Mouse (Mus musculus) C2C12 (cell line): ENCODE measurements at regions not wholly inside any gene's neighbourhood (a gene's known extent, or its start where the extent isn't known, plus 50 kb on each side); places are given as distances from the start of the nearest gene placed in this dataset.

Experiments
- H3K27me3 ChIP-seq: one replicate; pipeline ENCODE4 v1.6.1; 2011; ENCODE audit not compliant: control insufficient read depth, insufficient read depth, insufficient read length
- H3K36me3 ChIP-seq: one replicate; pipeline ENCODE4 v1.6.1; 2011; ENCODE audit not compliant: control insufficient read depth, insufficient read depth
- H3K4me3 ChIP-seq: one replicate; pipeline ENCODE4 v1.5.1; 2011; ENCODE audit warnings: mild to moderate bottlenecking, control low read depth; ENCODE audit not compliant: poor library complexity, insufficient read depth, severe bottlenecking
- H3K79me2 ChIP-seq: one replicate; pipeline ENCODE4 v1.6.1; 2011; ENCODE audit not compliant: control insufficient read depth, insufficient read depth
- H3K79me3 ChIP-seq: one replicate; pipeline ENCODE4 v1.6.1; 2011; ENCODE audit warnings: low read depth, control low read depth
- H3ac ChIP-seq: one replicate; pipeline ENCODE3; 2011; ENCODE audit warnings: low read depth; ENCODE audit not compliant: control insufficient read depth, insufficient read length
- CEBPB ChIP-seq: IDR thresholded peaks from one replicate; pipeline ENCODE4 v1.6.1; 2011; ENCODE audit warnings: low read depth, mild to moderate bottlenecking, control low read depth, moderate library complexity
- CTCF ChIP-seq: IDR thresholded peaks from one replicate; pipeline ENCODE4 v1.5.1; 2011; ENCODE audit not compliant: control insufficient read depth, insufficient read depth, insufficient read length
- FOSL1 ChIP-seq: IDR thresholded peaks from one replicate; pipeline ENCODE4 v1.8.0; 2011; ENCODE audit warnings: mild to moderate bottlenecking, low read length; ENCODE audit not compliant: poor library complexity, insufficient read depth, severe bottlenecking
- MAX ChIP-seq: IDR thresholded peaks from one replicate; pipeline ENCODE4 v1.6.1; 2011; ENCODE audit warnings: mild to moderate bottlenecking, control low read depth
- MYOD1 ChIP-seq: IDR thresholded peaks from one replicate; pipeline ENCODE4 v1.6.1; 2011; ENCODE audit warnings: low read depth; ENCODE audit not compliant: control insufficient read depth, insufficient read length
- MYOG ChIP-seq: IDR thresholded peaks from one replicate; pipeline ENCODE4 v1.6.1; 2011; ENCODE audit not compliant: control insufficient read depth, insufficient read length; ENCODE audit errors: extremely low read depth
- USF1 ChIP-seq: IDR thresholded peaks from one replicate; pipeline ENCODE4 v1.6.1; 2011; ENCODE audit warnings: low read depth, mild to moderate bottlenecking, control low read depth, moderate library complexity

DNA sequence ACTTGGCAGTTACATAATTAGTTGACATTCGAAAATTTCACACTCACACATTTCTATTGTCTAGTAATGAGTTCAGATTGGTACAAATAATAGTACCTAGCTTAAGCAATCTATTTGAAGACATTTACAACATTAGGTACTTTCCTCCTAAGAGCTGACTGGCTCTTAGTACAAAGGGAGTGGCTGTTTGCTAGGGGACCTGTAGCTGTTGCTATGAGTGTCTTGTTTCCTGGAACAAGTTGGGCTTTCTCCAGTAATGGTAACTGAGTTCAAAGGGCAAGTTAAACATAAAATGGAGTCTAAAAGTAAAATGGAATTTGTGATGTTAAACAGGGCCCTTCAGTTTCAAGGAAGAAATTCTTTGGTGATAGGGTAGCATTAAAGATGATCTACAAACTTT lies 910.4 kb downstream of the Diaph3 start:
- TF ChIP-seq MAX (no peak), CEBPB (no peak), MYOG (no peak)
- Histone ChIP-seq H3K79me2 (no peaks in the 10 kb centered on the region), H3K27me3 (no peaks in the 10 kb centered on the region), H3K36me3 (no peaks in the 10 kb centered on the region), H3ac (no peak overlapping the region), H3K4me3 (no peak overlapping the region), H3K79me3 (no peaks in the 10 kb centered on the region)

- Histone ChIP-seq H3K79me2 (no peaks in the 10 kb centered on the region), H3K79me3 (no peaks in the 10 kb centered on the region), H3ac (no peak overlapping the region), H3K4me3 (no peak overlapping the region), H3K27me3 (no peaks in the 10 kb centered on the region), H3K36me3 (no peaks in the 10 kb centered on the region)
- TF ChIP-seq MYOD1 (no peak), MYOG (no peak), MAX (no peak), USF1 (no peak), CEBPB (no peak), CTCF (no peak), FOSL1 (no peak)
Observed at GRCm38 (mm10) chr14:86229755-86230154, 911.3 kb downstream of the Diaph3 start.

DNA sequence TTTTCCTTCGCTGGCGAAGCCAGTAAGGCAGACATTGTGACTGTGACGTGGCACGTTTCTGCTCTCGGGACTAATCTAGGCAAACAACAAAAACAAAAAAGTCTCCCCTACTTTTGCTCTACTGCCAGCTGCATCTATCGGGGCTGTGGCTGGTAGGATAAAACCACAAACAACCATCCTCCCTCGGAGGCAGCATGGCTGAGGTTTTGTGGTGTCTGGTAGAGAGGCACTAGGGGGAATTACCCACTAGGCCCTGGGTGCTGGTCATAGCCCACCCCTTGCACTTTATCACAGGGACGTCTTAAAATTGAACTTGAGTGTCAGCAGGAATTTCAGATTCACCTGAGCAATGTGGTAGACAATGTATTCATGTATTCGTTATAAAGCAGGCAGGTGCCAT lies 925.3 kb downstream of the Diaph3 start:
- TF ChIP-seq CTCF (no peak), FOSL1 (no peak), MYOD1 (no peak), MAX (no peak), MYOG (no peak), USF1 (no peak), CEBPB (no peak)
- Histone ChIP-seq H3K36me3 (no peaks in the 10 kb centered on the region), H3K79me2 (no peaks in the 10 kb centered on the region)

DNA sequence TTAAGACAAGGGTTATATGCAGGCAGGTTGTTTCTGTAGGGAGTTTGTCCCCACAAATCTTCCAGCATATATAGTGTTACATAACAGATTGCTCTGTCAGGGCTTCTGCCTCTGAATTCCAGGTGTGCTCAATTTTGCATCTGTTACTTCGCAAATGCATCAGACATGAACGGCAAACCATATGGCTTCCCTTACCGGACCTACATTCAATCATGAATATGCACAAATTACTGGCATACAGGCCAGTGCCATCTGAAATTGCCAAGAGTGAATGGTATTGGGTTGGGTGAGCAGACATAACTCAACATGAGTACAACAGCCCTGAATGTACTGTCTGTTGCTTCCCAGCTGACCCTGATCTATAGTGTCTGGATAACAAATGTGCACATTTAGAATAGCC lies 929.4 kb downstream of the Diaph3 start:
- no peak overlapping the region for H3K4me3 ChIP-seq
- H3K79me3 ChIP-seq: no peaks in the 10 kb centered on the region
- no peak overlapping the region for H3ac ChIP-seq
- no peaks in the 10 kb centered on the region for H3K36me3 ChIP-seq
- TF ChIP-seq FOSL1 (no peak), MYOG (no peak), CTCF (no peak), MYOD1 (no peak), MAX (no peak), CEBPB (no peak), USF1 (no peak)
- H3K27me3 ChIP-seq: no peaks in the 10 kb centered on the region
- no peaks in the 10 kb centered on the region for H3K79me2 ChIP-seq

More for the DNA sequence above, 925.3 kb downstream of the Diaph3 start:
- H3K79me3 ChIP-seq: no peaks in the 10 kb centered on the region
- no peaks in the 10 kb centered on the region for H3K27me3 ChIP-seq
- H3K4me3 ChIP-seq: no peak overlapping the region
- no peak overlapping the region for H3ac ChIP-seq

GRCm38 (mm10) chr14:86204582-86204981 lies 936.5 kb downstream of the Diaph3 start:
- H3ac ChIP-seq: no peak overlapping the region

DNA sequence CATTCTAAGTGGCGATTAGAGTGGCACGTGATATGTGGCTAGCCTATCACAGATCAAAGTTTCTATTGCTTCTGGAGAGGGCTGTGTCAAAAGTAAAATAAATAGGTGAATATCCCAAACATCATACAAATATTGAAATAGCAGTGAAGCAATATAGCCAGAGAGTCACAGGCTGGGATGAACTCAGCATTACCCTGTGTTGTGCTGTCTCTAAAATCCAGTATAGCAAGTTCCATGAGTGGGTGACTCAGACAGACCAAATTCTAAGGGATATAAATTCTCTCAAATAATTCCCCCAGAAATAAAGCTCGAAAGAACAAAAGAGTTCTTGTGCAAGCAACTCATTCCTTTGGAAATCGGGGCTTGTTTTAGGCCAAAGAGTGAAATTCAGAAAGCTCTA lies 943.2 kb downstream of the Diaph3 start:
- no peak for TF ChIP-seq FOSL1
- TF ChIP-seq MYOD1: no peak
- TF ChIP-seq CTCF: no peak
- no peak for TF ChIP-seq MAX
- TF ChIP-seq USF1: no peak
- TF ChIP-seq CEBPB: no peak
- TF ChIP-seq MYOG: no peak

More at GRCm38 (mm10) chr14:86204582-86204981, 936.5 kb downstream of the Diaph3 start:
- no peaks in the 10 kb centered on the region for H3K79me3 ChIP-seq
- H3K36me3 ChIP-seq: no peaks in the 10 kb centered on the region
- no peaks in the 10 kb centered on the region for H3K79me2 ChIP-seq
- no peak overlapping the region for H3K4me3 ChIP-seq
- no peak for TF ChIP-seq MYOD1
- no peak for TF ChIP-seq FOSL1
- no peak for TF ChIP-seq CTCF
- TF ChIP-seq USF1: no peak
- no peak for TF ChIP-seq MYOG
- no peak for TF ChIP-seq CEBPB
- no peak for TF ChIP-seq MAX
- H3K27me3 ChIP-seq: no peaks in the 10 kb centered on the region

More for the DNA sequence above, 943.2 kb downstream of the Diaph3 start:
- Histone ChIP-seq H3K79me2 (no peaks in the 10 kb centered on the region), H3K36me3 (no peaks in the 10 kb centered on the region), H3K79me3 (no peaks in the 10 kb centered on the region), H3K4me3 (no peak overlapping the region), H3K27me3 (no peaks in the 10 kb centered on the region), H3ac (no peak overlapping the region)
